Mouse (Mus musculus) ES-E14 (cell line): ENCODE measurements at regions not wholly inside any gene's neighbourhood (a gene's known extent, or its start where the extent isn't known, plus 50 kb on each side); places are given as distances from the start of the nearest gene placed in this dataset.

Source experiments
- DNase-seq: peaks from one replicate; pipeline ENCODE4 v3.0.0-alpha.2; 2013; ENCODE audit warnings: low read depth, low spot score
- H3K27ac ChIP-seq: 2 replicates; pipeline ENCODE4 v1.5.1; 2012; ENCODE audit warnings: low read depth, mild to moderate bottlenecking, low read length, moderate library complexity, mixed read lengths; ENCODE audit not compliant: poor library complexity, insufficient read depth, severe bottlenecking
- H3K36me3 ChIP-seq: 2 replicates; pipeline ENCODE4 v1.6.1; 2012; ENCODE audit warnings: mild to moderate bottlenecking, low read length, moderate library complexity, mixed read lengths; ENCODE audit not compliant: control insufficient read depth, poor library complexity, insufficient read depth, severe bottlenecking
- H3K4me1 ChIP-seq, 2 experiments: fragments of 150-350 bp in 1 of 2; sonication (generic) in 1 of 2; 2 replicates each; pipeline ENCODE4 v1.6.1; 2012; ENCODE audit warnings: low read length in 2 of 2, mild to moderate bottlenecking in 1 of 2, mixed read lengths in 1 of 2; ENCODE audit not compliant: control insufficient read depth in 2 of 2, insufficient read depth in 2 of 2, poor library complexity in 1 of 2
- H3K4me3 ChIP-seq, 2 experiments: fragments of 150-350 bp in 1 of 2; sonication (generic) in 1 of 2; 2 replicates each; pipeline ENCODE4 v1.5.1; 2012; ENCODE audit warnings: low read length in 2 of 2, low read depth in 1 of 2, mild to moderate bottlenecking in 1 of 2, mixed read lengths in 1 of 2; ENCODE audit not compliant: insufficient read depth in 1 of 2, poor library complexity in 1 of 2, severe bottlenecking in 1 of 2
- H3K9ac ChIP-seq: 2 replicates; pipeline ENCODE4 v1.6.1; 2012; ENCODE audit warnings: low read depth, mild to moderate bottlenecking, low read length, mixed read lengths; ENCODE audit not compliant: poor library complexity, insufficient read depth, severe bottlenecking
- H3K9me3 ChIP-seq: fragments of 150-350 bp; sonication (generic); 2 replicates; pipeline ENCODE4 v1.6.1; 2012; ENCODE audit warnings: low read depth, mild to moderate bottlenecking, low read length; ENCODE audit not compliant: control insufficient read depth, insufficient read depth
- CHD2 ChIP-seq: IDR thresholded peaks from 2 replicates; pipeline ENCODE4 v1.6.1; 2014; ENCODE audit warnings: mild to moderate bottlenecking, low read depth, low read length, inconsistent platforms
- HCFC1 ChIP-seq: IDR thresholded peaks from 2 replicates; pipeline ENCODE4 v1.6.1; 2012; ENCODE audit warnings: low read length, inconsistent platforms, borderline replicate concordance; ENCODE audit not compliant: insufficient read depth
- MAFK ChIP-seq: IDR thresholded peaks from 2 replicates; pipeline ENCODE4 v1.6.1; 2014; ENCODE audit warnings: mild to moderate bottlenecking, low read depth, low read length, inconsistent platforms; ENCODE audit not compliant: insufficient read depth
- ZC3H11A ChIP-seq: IDR thresholded peaks from 2 replicates; pipeline ENCODE4 v1.6.1; 2012; ENCODE audit warnings: low read depth, mild to moderate bottlenecking, inconsistent platforms, low read length, borderline replicate concordance
- ZNF384 ChIP-seq: IDR thresholded peaks from 2 replicates; pipeline ENCODE4 v1.6.1; 2012; ENCODE audit warnings: low read depth, low read length, inconsistent platforms
- in situ Hi-C, 2 experiments: fragments of 600-800 bp; cut with MboI; formaldehyde crosslinking; loops; one replicate each; pipeline ENCODE4 v1.15.1; 2025; ENCODE audit warnings: low sequenced_read_pairs in 2 of 2, inconsistent platforms in 1 of 2; ENCODE audit not compliant: unreplicated experiment in 2 of 2

DNA sequence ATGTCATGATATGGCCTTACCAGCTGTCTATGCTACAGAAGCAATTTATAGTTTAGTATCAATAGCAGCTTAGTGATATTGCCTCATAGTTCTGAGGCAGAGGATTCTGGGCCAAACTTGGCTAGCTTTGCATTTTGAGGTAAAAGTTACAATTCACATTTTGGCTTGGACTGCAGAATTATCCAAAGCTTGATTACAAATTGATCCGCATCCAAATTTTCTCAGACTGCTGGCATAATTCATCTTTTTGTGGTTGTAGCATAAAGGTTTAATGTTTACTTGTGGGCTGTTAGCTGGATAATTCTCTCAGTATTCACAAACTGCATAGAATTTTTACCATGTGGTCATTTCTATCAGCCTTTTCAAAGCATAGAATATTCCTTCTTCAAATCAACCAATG is 589.9 kb upstream of the Pdcd1 start:
- DNase-seq: no peak
- no peaks in the 10 kb centered on the region for H3K4me1 ChIP-seq
- no peaks in the 10 kb centered on the region for H3K9me3 ChIP-seq
- no peak for TF ChIP-seq CHD2
- TF ChIP-seq HCFC1: no peak
- no peak for TF ChIP-seq ZC3H11A
- TF ChIP-seq MAFK: no peak
- no peak for TF ChIP-seq ZNF384
- no peak overlapping the region for H3K4me3 ChIP-seq
- no peak overlapping the region for H3K27ac ChIP-seq
- in situ Hi-C loops: no loop called here
- no peaks in the 10 kb centered on the region; the same call in 1 of the 2 replicates for H3K36me3 ChIP-seq
- H3K9ac ChIP-seq: no peak overlapping the region

DNA sequence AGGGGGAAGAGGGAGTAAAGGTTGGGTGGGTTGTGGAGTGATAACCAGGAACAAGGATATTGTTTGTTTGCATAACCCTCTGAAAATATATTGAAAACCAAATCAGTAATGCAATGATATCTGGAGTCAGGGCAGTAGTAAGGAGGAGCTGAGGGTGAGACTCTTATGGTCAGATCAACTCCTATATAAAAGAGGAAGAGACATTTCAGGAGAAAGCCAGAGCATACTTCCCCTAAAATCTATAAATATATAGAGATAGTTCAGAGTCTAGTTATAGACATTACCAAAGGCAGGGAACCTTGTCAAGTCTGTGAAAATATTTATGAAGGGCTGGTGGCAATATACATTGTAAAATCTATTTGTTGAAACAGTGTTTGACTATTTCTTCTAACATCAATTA is 605.9 kb upstream of the Pdcd1 start:
- Histone ChIP-seq H3K4me3 (no peak overlapping the region), H3K27ac (no peak overlapping the region), H3K4me1 (no peaks in the 10 kb centered on the region), H3K9ac (no peak overlapping the region), H3K36me3 (no peaks in the 10 kb centered on the region), H3K9me3 (no peaks in the 10 kb centered on the region)
- no peak for TF ChIP-seq ZNF384
- no peak for TF ChIP-seq HCFC1
- no peak for TF ChIP-seq ZC3H11A
- in situ Hi-C loops: no loop called here
- no peak for DNase-seq

DNA sequence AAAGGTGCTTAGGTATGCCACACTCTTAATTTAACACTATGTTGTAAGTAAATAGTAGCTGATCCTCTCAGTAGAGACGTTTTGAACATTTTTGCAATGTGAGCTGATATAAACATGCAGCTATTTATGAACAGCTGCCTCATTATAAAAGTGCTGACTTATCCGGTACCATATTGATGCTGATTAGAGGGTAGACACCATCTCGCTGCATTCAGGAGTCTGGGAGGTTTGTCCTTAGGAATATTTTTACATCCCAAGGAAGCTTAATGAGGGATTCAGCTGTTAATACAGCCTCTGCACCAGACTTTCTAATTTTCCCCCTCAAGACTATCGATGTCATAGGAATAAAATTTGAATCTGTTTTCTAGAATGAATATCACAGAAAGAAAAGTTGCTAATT is 619.3 kb upstream of the Pdcd1 start:
- Histone ChIP-seq H3K9ac (no peak overlapping the region), H3K4me1 (no peaks in the 10 kb centered on the region), H3K9me3 (no peaks in the 10 kb centered on the region), H3K36me3 (no peaks in the 10 kb centered on the region), H3K4me3 (no peak overlapping the region), H3K27ac (no peak overlapping the region)
- in situ Hi-C loops: no loop called here
- TF ChIP-seq MAFK: no peak
- no peak for TF ChIP-seq CHD2
- no peak for TF ChIP-seq ZNF384
- no peak for TF ChIP-seq HCFC1
- no peak for TF ChIP-seq ZC3H11A
- DNase-seq: no peak

DNA sequence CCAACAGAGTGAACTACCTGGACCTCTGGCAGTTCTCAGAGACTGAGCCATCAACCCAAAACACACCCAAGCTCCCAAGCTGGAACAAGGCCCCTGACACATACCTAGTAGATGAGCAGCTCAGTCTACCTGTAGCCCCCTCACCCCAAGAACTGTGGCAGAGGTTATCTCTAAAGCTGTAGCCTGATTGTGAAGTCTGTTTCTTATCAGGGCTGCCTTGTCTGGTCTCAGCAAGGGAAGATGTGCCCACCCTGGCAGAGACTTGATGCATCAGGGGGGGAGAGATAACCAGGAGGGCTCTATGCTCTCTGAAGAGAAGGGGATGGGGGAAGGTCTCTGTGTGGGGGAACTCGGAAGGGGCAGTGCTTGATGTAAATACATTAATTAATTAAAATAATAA is 612.9 kb upstream of the Fam174a start:
- Histone ChIP-seq H3K36me3 (no peaks in the 10 kb centered on the region), H3K9ac (no peak overlapping the region), H3K4me1 (no peaks in the 10 kb centered on the region), H3K4me3 (no peak overlapping the region), H3K27ac (no peak overlapping the region), H3K9me3 (no peaks in the 10 kb centered on the region)
- TF ChIP-seq ZNF384 (no peak), HCFC1 (no peak), ZC3H11A (no peak), CHD2 (no peak), MAFK (no peak)
- DNase-seq: no peak
- in situ Hi-C loops: no loop called here

DNA sequence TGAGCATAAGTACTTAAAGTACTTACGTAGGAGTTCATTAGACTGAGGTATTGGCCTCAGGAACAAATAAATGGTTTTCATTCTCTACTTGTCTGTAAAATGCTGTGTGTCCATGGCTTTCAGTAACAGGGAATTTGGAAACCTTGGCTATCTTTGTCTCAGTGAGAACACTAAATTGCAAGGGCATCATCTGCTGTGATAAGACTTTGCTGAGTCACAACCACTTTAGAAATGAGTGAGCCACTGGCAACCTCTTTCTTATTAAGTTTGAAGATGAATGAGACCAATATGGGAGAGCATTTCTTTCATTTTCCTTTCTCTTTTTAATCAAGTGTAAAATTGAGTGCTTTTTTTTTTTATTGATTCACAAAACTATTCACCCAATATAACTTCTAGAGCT is 611.7 kb upstream of the Fam174a start:
- DNase-seq: no peak
- in situ Hi-C loops: no loop called here
- TF ChIP-seq MAFK: no peak
- no peaks in the 10 kb centered on the region for H3K4me1 ChIP-seq
- no peaks in the 10 kb centered on the region for H3K9me3 ChIP-seq
- no peak overlapping the region for H3K9ac ChIP-seq
- H3K27ac ChIP-seq: no peak overlapping the region
- no peak overlapping the region for H3K4me3 ChIP-seq
- H3K36me3 ChIP-seq: no peaks in the 10 kb centered on the region
